Mouse (Mus musculus): Measurements from ENCODE around the gene Bik.

Bik gene

GRCm38 (mm10) chr15:83520861-83521382 is 5.7 kb upstream of the Bik start:
- peaks cover 9% of the 10 kb centered on the region; the same call in 1 of the 2 replicates for H3K9me3 ChIP-seq (ENCODE audit: low read length)
- H3K27me3 ChIP-seq (ENCODE audit: insufficient read depth, low read length) = peaks cover 44% of the 10 kb centered on the region
- H3K4me1 ChIP-seq (replicated peaks; ENCODE audit: low read depth, low read length) = peaks cover 25% of the 10 kb centered on the region
- no peak for TF ChIP-seq NANOG (IDR thresholded peaks at IDR 0.05; ENCODE audit: borderline replicate concordance, low read length)
- TF ChIP-seq POU5F1 (IDR thresholded peaks at IDR 0.05; ENCODE audit: borderline replicate concordance, low read length) = no peak
- no peak for TF ChIP-seq CTCF (conservative IDR thresholded peaks at IDR 0.05; ENCODE audit: low read length)
- H3K36me3 ChIP-seq (ENCODE audit: insufficient read depth, low read length) = no peaks in the 10 kb centered on the region
- H3K4me3 ChIP-seq (replicated peaks; ENCODE audit: low read length) = no peak overlapping the region

- peaks cover 38% of the 10 kb centered on the region for H3K4me1 ChIP-seq (replicated peaks; ENCODE audit: low read depth, low read length)
Measured at GRCm38 (mm10) chr15:83523196-83523595, 3.5 kb upstream of the Bik start.

GRCm38 (mm10) chr15:83523638-83524332 is 2.9 kb upstream of the Bik start:
- TF ChIP-seq POU5F1 (IDR thresholded peaks at IDR 0.05; ENCODE audit: borderline replicate concordance, low read length) = no peak
- no peak for TF ChIP-seq NANOG (IDR thresholded peaks at IDR 0.05; ENCODE audit: borderline replicate concordance, low read length)
- TF ChIP-seq CTCF (conservative IDR thresholded peaks at IDR 0.05; ENCODE audit: low read length) = no peak
- H3K27me3 ChIP-seq (ENCODE audit: insufficient read depth, low read length) = peaks cover 66% of the 10 kb centered on the region
- no peaks in the 10 kb centered on the region for H3K9me3 ChIP-seq (ENCODE audit: low read length)
- H3K4me3 ChIP-seq (replicated peaks; ENCODE audit: low read length) = no peak overlapping the region
- no peaks in the 10 kb centered on the region for H3K36me3 ChIP-seq (ENCODE audit: insufficient read depth, low read length)
- H3K4me1 ChIP-seq (replicated peaks; ENCODE audit: low read depth, low read length) = peaks cover 32% of the 10 kb centered on the region

More at GRCm38 (mm10) chr15:83523196-83523595, 3.5 kb upstream of the Bik start:
- Histone ChIP-seq H3K4me3 (replicated peaks; ENCODE audit: low read length) (no peak overlapping the region), H3K36me3 (ENCODE audit: insufficient read depth, low read length) (no peaks in the 10 kb centered on the region), H3K27me3 (ENCODE audit: insufficient read depth, low read length) (peaks cover 66% of the 10 kb centered on the region), H3K9me3 (ENCODE audit: low read length) (no peaks in the 10 kb centered on the region)
- no peak for TF ChIP-seq CTCF (conservative IDR thresholded peaks at IDR 0.05; ENCODE audit: low read length)
- TF ChIP-seq POU5F1 (IDR thresholded peaks at IDR 0.05; ENCODE audit: borderline replicate concordance, low read length) = no peak

GRCm38 (mm10) chr15:83524333-83524729 is 2.3 kb upstream of the Bik start:
- Histone ChIP-seq H3K4me3 (replicated peaks; ENCODE audit: low read length) (no peak overlapping the region), H3K9me3 (ENCODE audit: low read length) (no peaks in the 10 kb centered on the region), H3K36me3 (ENCODE audit: insufficient read depth, low read length) (no peaks in the 10 kb centered on the region), H3K27me3 (ENCODE audit: insufficient read depth, low read length) (peaks cover 61% of the 10 kb centered on the region), H3K4me1 (replicated peaks; ENCODE audit: low read depth, low read length) (peaks cover 35% of the 10 kb centered on the region)
- no peak for TF ChIP-seq CTCF (conservative IDR thresholded peaks at IDR 0.05; ENCODE audit: low read length)
- no peak for TF ChIP-seq NANOG (IDR thresholded peaks at IDR 0.05; ENCODE audit: borderline replicate concordance, low read length)
- TF ChIP-seq POU5F1 (IDR thresholded peaks at IDR 0.05; ENCODE audit: borderline replicate concordance, low read length) = no peak

GRCm38 (mm10) chr15:83527092-83527437 is 403 bp downstream of the Bik start:
- TF ChIP-seq CTCF (conservative IDR thresholded peaks at IDR 0.05; ENCODE audit: low read length) = no peak
- TF ChIP-seq NANOG (IDR thresholded peaks at IDR 0.05; ENCODE audit: borderline replicate concordance, low read length) = no peak
- no peak for TF ChIP-seq POU5F1 (IDR thresholded peaks at IDR 0.05; ENCODE audit: borderline replicate concordance, low read length)

GRCm38 (mm10) chr15:83527747-83528146 is 1.1 kb downstream of the Bik start:
- Histone ChIP-seq H3K4me3 (replicated peaks; ENCODE audit: low read length) (peak overlapping the region; percentile 85; the same call in 1 of the 2 replicates), H3K9me3 (ENCODE audit: low read length) (no peaks in the 10 kb centered on the region), H3K36me3 (ENCODE audit: insufficient read depth, low read length) (peaks cover 5% of the 10 kb centered on the region; the same call in 1 of the 2 replicates), H3K27me3 (ENCODE audit: insufficient read depth, low read length) (peaks cover 53% of the 10 kb centered on the region), H3K4me1 (replicated peaks; ENCODE audit: low read depth, low read length) (peaks cover 63% of the 10 kb centered on the region)
- TF ChIP-seq NANOG (IDR thresholded peaks at IDR 0.05; ENCODE audit: borderline replicate concordance, low read length) = no peak

More at GRCm38 (mm10) chr15:83527092-83527437, 403 bp downstream of the Bik start:
- Histone ChIP-seq H3K4me3 (replicated peaks; ENCODE audit: low read length) (peak overlapping the region; percentile 85), H3K4me1 (replicated peaks; ENCODE audit: low read depth, low read length) (peaks cover 60% of the 10 kb centered on the region), H3K9me3 (ENCODE audit: low read length) (no peaks in the 10 kb centered on the region), H3K36me3 (ENCODE audit: insufficient read depth, low read length) (peaks cover 5% of the 10 kb centered on the region; the same call in 1 of the 2 replicates), H3K27me3 (ENCODE audit: insufficient read depth, low read length) (peaks cover 53% of the 10 kb centered on the region)

GRCm38 (mm10) chr15:83528892-83529291 is 2.2 kb downstream of the Bik start:
- H3K4me1 ChIP-seq (replicated peaks; ENCODE audit: low read depth, low read length) = peaks cover 71% of the 10 kb centered on the region
- peaks cover 5% of the 10 kb centered on the region; the same call in 1 of the 2 replicates for H3K36me3 ChIP-seq (ENCODE audit: insufficient read depth, low read length)
- peaks cover 46% of the 10 kb centered on the region for H3K27me3 ChIP-seq (ENCODE audit: insufficient read depth, low read length)
- TF ChIP-seq NANOG (IDR thresholded peaks at IDR 0.05; ENCODE audit: borderline replicate concordance, low read length) = no peak
- no peak for TF ChIP-seq CTCF (conservative IDR thresholded peaks at IDR 0.05; ENCODE audit: low read length)
- TF ChIP-seq POU5F1 (IDR thresholded peaks at IDR 0.05; ENCODE audit: borderline replicate concordance, low read length) = no peak
- H3K9me3 ChIP-seq (ENCODE audit: low read length) = no peaks in the 10 kb centered on the region
- H3K4me3 ChIP-seq (replicated peaks; ENCODE audit: low read length) = no peak overlapping the region

- H3K27me3 ChIP-seq (ENCODE audit: insufficient read depth, low read length) = peaks cover 37% of the 10 kb centered on the region
- no peak overlapping the region for H3K4me3 ChIP-seq (replicated peaks; ENCODE audit: low read length)
- peaks cover 5% of the 10 kb centered on the region; the same call in 1 of the 2 replicates for H3K36me3 ChIP-seq (ENCODE audit: insufficient read depth, low read length)
- TF ChIP-seq NANOG (IDR thresholded peaks at IDR 0.05; ENCODE audit: borderline replicate concordance, low read length) (no peak), CTCF (conservative IDR thresholded peaks at IDR 0.05; ENCODE audit: low read length) (no peak), POU5F1 (IDR thresholded peaks at IDR 0.05; ENCODE audit: borderline replicate concordance, low read length) (no peak)
- no peaks in the 10 kb centered on the region for H3K9me3 ChIP-seq (ENCODE audit: low read length)
- H3K4me1 ChIP-seq (replicated peaks; ENCODE audit: low read depth, low read length) = peaks cover 79% of the 10 kb centered on the region
Measured at GRCm38 (mm10) chr15:83529765-83530164, 3.1 kb downstream of the Bik start.

All from E14TG2a.4 (cell line).